Mouse (Mus musculus): ENCODE measurements around the gene Ppp2r3a.

DNA sequence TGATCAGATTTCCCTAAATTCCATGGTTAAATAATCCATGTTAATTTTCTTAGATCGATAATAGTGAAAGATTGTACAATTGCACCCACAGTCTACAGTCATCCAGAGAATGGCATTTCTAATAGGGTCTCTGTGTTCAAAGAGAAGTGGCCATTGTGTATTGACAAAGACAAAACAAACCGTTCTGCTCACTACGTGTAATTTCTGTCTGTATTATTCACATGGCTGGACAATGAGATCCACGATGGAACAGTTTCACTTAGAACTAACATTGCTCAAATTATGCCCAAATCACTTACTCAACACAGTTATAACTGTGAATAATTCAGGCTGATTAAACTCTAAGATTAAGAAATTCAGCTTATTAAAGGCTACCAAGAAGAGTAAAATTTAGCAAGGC, 35.2 kb upstream of the Ppp2r3a start:
- TF ChIP-seq POLR2A (IDR thresholded peaks at IDR 0.05; ENCODE audit: low read depth, low read length), result no peak
- no peak for TF ChIP-seq CTCF (IDR thresholded peaks at IDR 0.05; ENCODE audit: borderline replicate concordance, insufficient read depth, low read length)

All from embryonic fibroblast, embryonic 13.5 days (primary cell).